8 mouse cellular contexts compared by ENCODE assay signal in genomic region chr11:64600201-64601102, GRCm38 (mm10).
A peak's percentile ranks its signal among the peaks of the same experiment; 100 is the strongest.
DNase-seq lines count a peak whose midpoint lies in the region; ATAC-seq and TF ChIP-seq lines count a peak whose summit lies in the region.

No protein-coding gene starts in this region.

- no peaks in the 10 kb centered on the region for H3K9me3 ChIP-seq in liver, embryonic 13.5 days (replicated peaks)

- ATAC-seq in liver, embryonic 13.5 days (ENCODE audit: low read depth): no peak

- H3K4me1 ChIP-seq in liver, embryonic 13.5 days (replicated peaks): no peaks in the 10 kb centered on the region

- H3K27ac ChIP-seq in gastrocnemius, adult 2 months: no peak overlapping the region
- no peak overlapping the region for H3K27ac ChIP-seq in liver, embryonic 13.5 days

- DNase-seq in gastrocnemius, adult 2 months: peak; percentile 20
- DNase-seq in gastrocnemius, adult 8-10 months (ENCODE audit: low spot score in 2 of 2): no peak
- peak; percentile 17 for DNase-seq in R1 (ENCODE audit: low read depth, low spot score)
- DNase-seq in heart, adult 9 months (ENCODE audit: low spot score in 2 of 2): peak; percentile 38 to 68
- peak; percentile 15 for DNase-seq in kidney, adult 11 months
- peak; percentile 13 for DNase-seq in liver, embryonic 13.5 days
- DNase-seq in ovary, postnatal 14 days (ENCODE audit: low spot score): peak; percentile 20
- no peak for DNase-seq in urinary bladder, adult 2 months (ENCODE audit: low spot score)

- WGBS in liver, embryonic 13.5 days (ENCODE audit: insufficient replicate concordance): 23% methylated on average over 10 of the region's 10 CpGs

- no peaks in the 10 kb centered on the region for H3K27me3 ChIP-seq in liver, embryonic 13.5 days

- no peak overlapping the region for H3K4me2 ChIP-seq in liver, embryonic 13.5 days

- intact Hi-C loops in gastrocnemius, adult 2 months (cut with DNase I): no loop called here

- no peak overlapping the region for H3K4me3 ChIP-seq in gastrocnemius, adult 2 months
- no peak overlapping the region for H3K4me3 ChIP-seq in liver, embryonic 13.5 days (replicated peaks)

- H3K36me3 ChIP-seq in liver, embryonic 13.5 days: no peaks in the 10 kb centered on the region

- no peak for TF ChIP-seq CTCF in gastrocnemius, adult 2 months (IDR thresholded peaks at IDR 0.05)

- no peak overlapping the region for H3K9ac ChIP-seq in liver, embryonic 13.5 days

Comparison
In these comparisons a context has a peak if more than half of its experiments do, and no peak if none do; other contexts are left out.
1. DNase-seq: peak in gastrocnemius, adult 2 months (single experiment), R1 (single experiment), heart, adult 9 months (2 of 2), kidney, adult 11 months (single experiment), liver, embryonic 13.5 days (single experiment) and ovary, postnatal 14 days (single experiment); none in gastrocnemius, adult 8-10 months (0 of 2) and urinary bladder, adult 2 months (single experiment).